Mouse (Mus musculus) liver, embryonic 13.5 days (tissue): ENCODE measurements at regions not wholly inside any gene's neighbourhood (a gene's known extent, or its start where the extent isn't known, plus 50 kb on each side); places are given as distances from the start of the nearest gene placed in this dataset.

Experiments used
- ATAC-seq: fragments of 200-750 bp; cut with Nextera tagmentation; 2 replicates; pipeline ENCODE4 v1.8.0; 2017; ENCODE audit warnings: low read depth, mild to moderate bottlenecking, moderate number of reproducible peaks, moderate library complexity
- DNase-seq: peaks from one replicate; pipeline ENCODE4 v3.0.0; 2022
- H3K27ac ChIP-seq: fragments of 300-500 bp; sonication (generic); 2 replicates; pipeline ENCODE4 v1.5.1; 2015; ENCODE audit warnings: moderate library complexity, mild to moderate bottlenecking, inconsistent platforms
- H3K27me3 ChIP-seq: fragments of 300-500 bp; sonication (generic); 2 replicates; pipeline ENCODE4 v1.6.1; 2015; ENCODE audit warnings: mild to moderate bottlenecking, inconsistent platforms
- H3K36me3 ChIP-seq: fragments of 300-500 bp; sonication (generic); 2 replicates; pipeline ENCODE4 v1.6.1; 2015; ENCODE audit warnings: mild to moderate bottlenecking, inconsistent platforms
- H3K4me1 ChIP-seq: fragments of 300-500 bp; sonication (generic); replicated peaks from 2 replicates; pipeline ENCODE4 v1.6.1; 2015; ENCODE audit warnings: inconsistent platforms
- H3K4me2 ChIP-seq: fragments of 300-500 bp; sonication (generic); 2 replicates; pipeline ENCODE4 v1.6.1; 2015; ENCODE audit warnings: inconsistent platforms, mild to moderate bottlenecking, moderate library complexity
- H3K4me3 ChIP-seq: fragments of 300-500 bp; sonication (generic); replicated peaks from 2 replicates; pipeline ENCODE4 v1.5.1; 2015; ENCODE audit warnings: mild to moderate bottlenecking, inconsistent platforms
- H3K9ac ChIP-seq: fragments of 300-500 bp; sonication (generic); 2 replicates; pipeline ENCODE4 v1.6.1; 2015; ENCODE audit warnings: mild to moderate bottlenecking, inconsistent platforms
- H3K9me3 ChIP-seq: fragments of 300-500 bp; sonication (generic); replicated peaks from 2 replicates; pipeline ENCODE4 v1.6.1; 2016; ENCODE audit warnings: inconsistent platforms
- WGBS: fragments of 180-500 bp; shearing (Covaris S2); methylation state at CpG from one replicate; pipeline ENCODE4 v1.1.7; 2015; ENCODE audit not compliant: insufficient replicate concordance; 5-methylcytosine and 5-hydroxymethylcytosine counted together

DNA sequence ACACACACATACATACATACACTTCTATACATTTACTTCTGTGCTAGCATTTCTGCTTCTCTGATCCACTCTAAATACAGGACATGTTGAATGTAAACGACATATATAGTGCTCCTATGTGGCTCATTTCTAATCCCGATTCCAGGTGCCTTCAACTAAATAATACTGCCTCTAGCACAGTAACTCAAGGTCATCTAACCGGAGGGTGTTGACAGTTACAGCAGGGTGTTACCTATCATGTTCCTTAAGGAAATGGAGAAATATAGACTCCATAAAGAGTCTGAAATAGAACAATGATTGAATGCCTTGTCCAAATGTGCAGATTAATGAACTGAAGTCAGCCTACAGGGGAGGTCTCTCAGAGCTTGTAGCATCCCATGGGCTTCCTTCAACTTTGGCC is 307.3 kb upstream of the Apob start:
- Histone ChIP-seq H3K4me1 (no peaks in the 10 kb centered on the region), H3K27me3 (no peaks in the 10 kb centered on the region), H3K9me3 (no peaks in the 10 kb centered on the region), H3K36me3 (no peaks in the 10 kb centered on the region), H3K27ac (no peak overlapping the region), H3K4me3 (no peak overlapping the region), H3K9ac (no peak overlapping the region), H3K4me2 (no peak overlapping the region)
- DNase-seq (no peak), ATAC-seq (no peak)
- WGBS, result 63% methylated on average over 3 of the region's 3 CpGs

DNA sequence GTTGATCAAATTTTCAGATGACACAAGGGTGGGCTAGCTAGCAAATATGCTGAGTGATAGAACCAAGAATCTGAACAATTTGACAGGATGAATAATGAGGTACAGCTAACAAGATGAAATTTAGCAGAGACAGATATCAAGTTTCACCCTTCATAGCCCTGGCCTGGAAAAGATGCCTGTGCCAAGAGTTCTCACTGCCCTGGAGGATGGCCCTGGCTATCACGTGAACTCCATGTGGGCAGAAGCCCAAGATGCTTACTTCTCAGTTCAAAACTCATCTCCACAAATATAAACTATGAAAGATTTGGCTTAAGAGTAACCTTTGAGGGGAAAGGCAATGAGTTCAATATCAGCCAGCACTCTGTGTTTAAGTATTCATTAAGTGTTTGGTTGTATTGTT is 306.9 kb upstream of the Apob start:
- H3K4me1 ChIP-seq, result no peaks in the 10 kb centered on the region
- no peak for ATAC-seq
- H3K4me3 ChIP-seq, result no peak overlapping the region
- no peak overlapping the region for H3K9ac ChIP-seq
- H3K36me3 ChIP-seq, result no peaks in the 10 kb centered on the region
- H3K27ac ChIP-seq, result no peak overlapping the region
- no peaks in the 10 kb centered on the region for H3K9me3 ChIP-seq
- DNase-seq, result no peak
- 21% methylated on average over 1 of the region's 1 CpGs for WGBS
- H3K4me2 ChIP-seq, result no peak overlapping the region
- H3K27me3 ChIP-seq, result no peaks in the 10 kb centered on the region

DNA sequence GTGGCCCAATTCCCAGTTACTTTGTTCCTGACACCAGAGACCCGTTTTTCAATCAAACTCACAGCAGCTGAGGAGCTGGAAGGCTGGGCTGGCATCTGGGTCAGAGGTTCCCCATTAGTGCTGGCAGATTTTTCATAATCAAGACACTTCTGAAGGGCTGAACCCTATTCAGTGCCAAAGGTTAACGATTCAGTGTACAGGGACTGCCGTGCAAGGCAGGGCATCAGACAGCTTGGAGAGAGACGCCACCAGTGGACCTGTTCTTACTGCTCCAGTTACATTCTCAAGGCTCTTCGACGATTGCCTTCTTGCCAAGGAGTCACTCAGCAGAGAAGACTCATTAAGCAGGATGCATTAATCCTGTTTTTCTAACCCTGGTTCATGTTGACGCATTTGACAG is 285.5 kb upstream of the Apob start:
- no peaks in the 10 kb centered on the region for H3K9me3 ChIP-seq
- whole genome bisulfite sequencing, result 57% methylated on average over 7 of the region's 7 CpGs
- no peak for DNase-seq

DNA sequence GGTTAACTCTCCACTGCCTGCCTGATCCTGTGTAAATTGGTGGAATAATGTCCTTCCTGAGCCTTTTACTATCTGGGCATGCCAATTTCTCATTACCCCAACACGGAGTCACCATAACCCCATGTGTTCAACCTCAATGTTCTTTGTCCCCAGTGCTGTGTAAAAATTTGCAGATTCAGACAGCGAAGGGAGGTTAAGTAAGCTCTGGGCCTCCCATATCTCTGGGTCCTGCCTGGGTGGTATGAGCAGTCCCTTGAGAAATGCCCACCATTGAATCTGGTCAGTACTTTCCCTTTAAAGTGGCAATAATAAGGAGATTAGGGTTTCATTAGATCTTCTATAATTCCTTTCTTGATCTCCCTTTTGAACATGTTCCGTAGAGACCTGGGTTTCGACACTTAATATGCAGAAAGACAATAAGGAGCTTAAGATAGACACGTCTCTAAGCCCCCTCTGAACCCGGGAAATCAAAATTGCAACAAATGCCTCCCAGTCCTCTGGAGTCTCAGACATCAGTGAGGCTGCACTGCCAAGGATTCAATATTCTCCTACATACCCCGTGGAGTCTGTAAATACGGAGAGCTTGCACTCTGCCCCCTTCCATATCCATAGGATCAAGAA is 279.0 kb upstream of the Apob start:
- 58% methylated on average over 8 of the region's 8 CpGs for WGBS
- no peak for DNase-seq
- H3K4me1 ChIP-seq, result no peaks in the 10 kb centered on the region
- no peak overlapping the region for H3K27ac ChIP-seq
- no peak for ATAC-seq
- H3K36me3 ChIP-seq, result no peaks in the 10 kb centered on the region
- H3K27me3 ChIP-seq, result no peaks in the 10 kb centered on the region
- no peak overlapping the region for H3K4me3 ChIP-seq
- no peaks in the 10 kb centered on the region for H3K9me3 ChIP-seq
- H3K9ac ChIP-seq, result no peak overlapping the region
- H3K4me2 ChIP-seq, result no peak overlapping the region

More for the DNA sequence above, 285.5 kb upstream of the Apob start:
- no peaks in the 10 kb centered on the region for H3K27me3 ChIP-seq
- no peak overlapping the region for H3K9ac ChIP-seq
- no peak overlapping the region for H3K4me2 ChIP-seq
- ATAC-seq, result no peak
- H3K4me1 ChIP-seq, result no peaks in the 10 kb centered on the region
- H3K36me3 ChIP-seq, result no peaks in the 10 kb centered on the region
- no peak overlapping the region for H3K27ac ChIP-seq
- H3K4me3 ChIP-seq, result no peak overlapping the region

DNA sequence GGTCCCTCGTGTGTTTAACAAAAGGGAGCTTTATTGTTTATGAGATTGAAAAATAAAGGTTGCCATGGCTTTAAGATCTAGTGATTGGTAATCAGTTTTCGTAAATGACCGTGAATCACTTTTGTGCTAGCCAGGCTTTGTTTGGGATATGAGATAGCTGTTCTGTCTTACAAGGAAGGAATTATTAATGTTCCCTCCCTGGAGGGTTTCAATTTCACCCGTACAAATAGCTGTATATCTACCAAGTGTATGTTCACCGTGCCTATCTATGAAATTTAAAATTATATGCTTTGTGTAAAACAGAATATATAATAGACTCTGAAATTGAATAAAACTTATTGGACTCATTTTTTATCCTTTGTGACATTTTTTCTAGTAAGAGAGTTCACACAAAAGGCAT is 268.3 kb upstream of the Apob start:
- no peaks in the 10 kb centered on the region for H3K27me3 ChIP-seq
- no peaks in the 10 kb centered on the region for H3K9me3 ChIP-seq
- no peak overlapping the region for H3K9ac ChIP-seq
- H3K4me2 ChIP-seq, result no peak overlapping the region
- DNase-seq (no peak), ATAC-seq (no peak)
- H3K27ac ChIP-seq, result no peak overlapping the region
- no peaks in the 10 kb centered on the region for H3K36me3 ChIP-seq
- no peak overlapping the region for H3K4me3 ChIP-seq
- 60% methylated on average over 5 of the region's 5 CpGs for WGBS
- H3K4me1 ChIP-seq, result no peaks in the 10 kb centered on the region

DNA sequence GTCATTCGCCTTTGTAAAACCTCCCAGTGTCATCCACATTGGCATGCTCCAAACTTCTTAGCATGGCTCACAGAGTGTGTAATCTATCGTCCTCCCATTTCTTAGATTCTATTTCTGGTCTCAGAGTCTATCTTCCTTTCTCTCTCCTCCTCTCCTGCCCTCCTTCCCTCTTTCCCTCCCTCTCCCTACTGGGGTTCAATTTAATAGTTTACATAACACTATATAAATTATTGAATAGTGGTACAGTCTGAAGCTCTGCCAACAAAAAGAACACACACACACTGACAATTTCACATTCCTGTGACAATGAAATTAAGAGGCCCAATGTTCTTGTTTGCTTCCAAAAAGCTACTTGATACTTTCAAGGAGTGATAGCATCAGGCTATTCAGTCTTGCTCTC is 267.6 kb upstream of the Apob start:
- ATAC-seq (no peak), DNase-seq (no peak)
- Histone ChIP-seq H3K36me3 (no peaks in the 10 kb centered on the region), H3K4me1 (no peaks in the 10 kb centered on the region), H3K9ac (no peak overlapping the region), H3K27me3 (no peaks in the 10 kb centered on the region), H3K27ac (no peak overlapping the region), H3K9me3 (no peaks in the 10 kb centered on the region), H3K4me2 (no peak overlapping the region), H3K4me3 (no peak overlapping the region)
- WGBS, result 42% methylated on average over 2 of the region's 2 CpGs

DNA sequence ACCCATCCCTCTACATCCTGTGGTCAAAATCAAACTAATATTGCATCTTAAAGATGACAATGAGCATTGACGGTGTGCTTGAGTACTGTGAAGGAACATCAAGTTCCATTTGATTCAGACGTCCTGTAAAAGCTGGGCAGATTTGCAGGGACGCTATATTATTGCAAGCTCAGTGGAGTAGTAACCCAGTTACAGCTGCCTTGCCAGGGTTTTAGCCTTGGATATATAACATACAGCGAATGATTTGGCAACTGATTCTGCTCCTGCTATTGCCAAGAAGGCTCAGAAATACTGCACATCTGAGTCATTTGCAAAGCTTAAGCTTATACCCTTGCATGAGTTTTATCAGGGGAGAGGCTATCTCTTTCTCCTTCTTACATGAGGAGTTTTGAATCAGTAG is 262.4 kb upstream of the Apob start:
- 64% methylated on average over 4 of the region's 4 CpGs for WGBS
- Histone ChIP-seq H3K4me1 (no peaks in the 10 kb centered on the region), H3K27ac (no peak overlapping the region), H3K27me3 (no peaks in the 10 kb centered on the region), H3K9me3 (no peaks in the 10 kb centered on the region), H3K9ac (no peak overlapping the region), H3K4me2 (no peak overlapping the region), H3K4me3 (no peak overlapping the region), H3K36me3 (no peaks in the 10 kb centered on the region)
- no peak for ATAC-seq
- no peak for DNase-seq

DNA sequence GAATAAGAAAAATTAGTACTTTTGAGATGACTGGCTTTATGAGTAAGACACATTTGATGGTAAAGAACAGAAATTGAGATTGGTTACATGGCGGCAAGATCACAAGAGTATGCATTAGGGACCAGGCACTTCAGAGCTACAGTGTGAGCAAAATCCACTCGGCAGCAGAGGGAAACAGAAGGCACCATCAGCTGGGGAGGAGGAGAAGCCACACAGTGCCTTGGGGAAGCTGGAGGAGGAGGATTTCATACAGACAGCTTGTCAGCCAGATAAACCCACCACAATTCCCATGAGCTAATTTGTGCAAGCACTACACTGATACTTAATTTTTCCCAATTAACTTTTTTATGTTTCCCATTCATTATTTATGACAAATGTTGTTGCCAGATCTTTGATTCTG is 258.9 kb upstream of the Apob start:
- 62% methylated on average over 2 of the region's 2 CpGs for WGBS
- Histone ChIP-seq H3K9me3 (no peaks in the 10 kb centered on the region), H3K4me3 (no peak overlapping the region), H3K4me2 (no peak overlapping the region), H3K27me3 (no peaks in the 10 kb centered on the region), H3K36me3 (no peaks in the 10 kb centered on the region), H3K27ac (no peak overlapping the region), H3K4me1 (no peaks in the 10 kb centered on the region), H3K9ac (no peak overlapping the region)
- no peak for DNase-seq
- ATAC-seq, result no peak

DNA sequence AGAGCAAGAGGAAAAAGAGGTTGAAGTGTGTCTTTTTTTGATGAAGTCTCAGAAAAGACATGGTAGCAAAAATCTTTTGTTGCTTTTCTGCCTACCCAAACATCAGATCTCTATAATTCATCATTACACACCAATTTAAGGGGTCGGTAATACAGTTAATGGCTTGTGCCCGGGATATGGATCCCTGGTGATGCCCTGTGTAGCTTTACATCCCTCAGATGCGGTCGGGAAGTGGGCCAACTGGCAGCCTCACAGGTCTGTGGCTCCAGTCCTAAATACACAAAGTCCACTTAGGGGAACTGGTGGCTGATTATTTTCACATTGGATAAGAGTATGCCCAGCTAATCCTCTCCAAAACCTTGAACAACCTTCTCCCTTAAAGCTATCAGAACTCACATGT is 258.4 kb upstream of the Apob start:
- H3K4me3 ChIP-seq, result no peak overlapping the region
- DNase-seq (no peak), ATAC-seq (no peak)

DNA sequence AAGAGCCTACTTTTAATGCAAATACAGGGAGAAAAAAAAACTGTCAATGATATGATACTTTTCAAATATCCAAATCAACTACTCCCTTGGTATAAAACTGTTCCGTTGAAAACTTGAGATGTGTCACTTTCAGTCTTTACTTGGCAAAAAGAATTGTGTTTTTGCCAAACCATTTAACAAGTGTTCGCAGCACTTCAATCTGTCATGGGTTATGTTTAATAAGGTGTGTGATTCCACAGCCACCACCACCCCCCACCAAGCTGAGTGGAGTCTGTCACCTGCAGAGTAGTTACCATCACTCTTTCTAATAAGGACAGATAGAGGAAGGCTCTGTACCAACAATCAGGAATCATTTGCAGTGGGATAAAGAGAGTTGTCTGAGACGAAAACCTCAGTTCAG is 252.5 kb upstream of the Apob start:
- 61% methylated on average over 3 of the region's 3 CpGs for WGBS
- H3K4me1 ChIP-seq, result no peaks in the 10 kb centered on the region
- ATAC-seq (no peak), DNase-seq (no peak)
- no peaks in the 10 kb centered on the region for H3K27me3 ChIP-seq
- no peaks in the 10 kb centered on the region for H3K36me3 ChIP-seq
- no peak overlapping the region for H3K9ac ChIP-seq
- no peak overlapping the region for H3K4me2 ChIP-seq
- H3K27ac ChIP-seq, result no peak overlapping the region
- H3K4me3 ChIP-seq, result no peak overlapping the region
- no peaks in the 10 kb centered on the region for H3K9me3 ChIP-seq

More for the DNA sequence above, 258.4 kb upstream of the Apob start:
- no peaks in the 10 kb centered on the region for H3K9me3 ChIP-seq
- H3K4me1 ChIP-seq, result no peaks in the 10 kb centered on the region
- WGBS, result 54% methylated on average over 4 of the region's 4 CpGs
- H3K27me3 ChIP-seq, result no peaks in the 10 kb centered on the region
- no peak overlapping the region for H3K27ac ChIP-seq
- H3K4me2 ChIP-seq, result no peak overlapping the region
- no peak overlapping the region for H3K9ac ChIP-seq
- H3K36me3 ChIP-seq, result no peaks in the 10 kb centered on the region

DNA sequence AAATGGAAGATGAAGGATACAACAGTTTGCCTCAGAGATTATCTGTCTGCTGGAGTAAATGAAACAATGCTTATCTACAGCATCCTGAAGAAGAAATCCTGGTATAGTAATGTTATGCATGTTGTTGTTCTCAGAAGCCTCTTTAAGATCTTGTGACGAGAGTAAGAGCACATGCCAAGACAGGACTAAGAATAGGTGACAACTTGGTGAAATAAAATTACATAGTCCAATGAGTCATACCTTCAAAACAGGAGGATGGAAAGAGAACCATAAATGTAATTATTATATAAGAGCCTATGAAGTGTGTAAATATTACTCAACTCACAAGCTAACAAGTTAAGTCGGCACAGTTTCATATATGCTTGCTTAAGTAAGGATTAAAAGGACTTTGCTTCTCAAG is 239.4 kb upstream of the Apob start:
- Histone ChIP-seq H3K4me2 (no peak overlapping the region), H3K27me3 (no peaks in the 10 kb centered on the region), H3K9me3 (no peaks in the 10 kb centered on the region), H3K27ac (no peak overlapping the region), H3K4me1 (no peaks in the 10 kb centered on the region), H3K36me3 (no peaks in the 10 kb centered on the region), H3K9ac (no peak overlapping the region), H3K4me3 (no peak overlapping the region)
- ATAC-seq (no peak), DNase-seq (no peak)
- 56% methylated on average over 2 of the region's 2 CpGs for WGBS

DNA sequence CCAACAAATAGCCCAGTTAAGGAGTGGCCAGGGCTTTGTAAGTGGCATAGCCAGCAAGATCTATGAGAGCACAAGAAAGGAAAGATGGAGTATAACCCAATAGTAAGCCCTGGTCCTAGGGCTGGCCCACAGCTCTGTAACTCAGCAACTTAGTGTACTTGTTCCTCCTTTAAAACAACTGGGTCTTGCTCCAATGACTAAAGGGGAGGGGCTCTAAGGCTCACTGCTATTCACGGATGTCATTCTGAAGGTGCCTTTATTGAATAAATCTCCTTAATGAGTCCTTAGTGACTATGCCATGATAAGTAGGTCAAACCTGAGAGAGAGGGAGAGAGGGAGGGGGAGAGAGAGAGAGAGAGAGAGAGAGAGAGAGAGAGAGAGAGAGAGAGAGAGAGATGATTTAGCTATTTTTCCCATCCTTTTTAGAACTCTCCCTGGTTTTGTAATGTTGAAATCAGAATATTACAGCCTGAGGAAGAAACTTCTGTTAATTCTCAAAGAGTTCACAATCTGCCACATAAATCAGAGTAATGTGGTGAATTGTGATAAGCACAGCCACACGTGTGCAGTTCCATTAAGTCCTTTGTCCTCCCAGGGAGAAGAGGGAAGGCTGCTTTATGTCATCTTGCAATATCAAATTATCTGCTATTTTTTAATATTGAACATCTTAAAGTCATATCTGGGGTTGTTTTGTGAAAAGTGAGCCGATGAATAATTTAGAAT is 238.7 kb upstream of the Apob start:
- WGBS, result 55% methylated on average over 3 of the region's 3 CpGs
- ATAC-seq (no peak), DNase-seq (no peak)
- Histone ChIP-seq H3K4me3 (no peak overlapping the region), H3K4me1 (no peaks in the 10 kb centered on the region), H3K36me3 (no peaks in the 10 kb centered on the region), H3K27me3 (no peaks in the 10 kb centered on the region), H3K9me3 (no peaks in the 10 kb centered on the region), H3K9ac (no peak overlapping the region), H3K4me2 (no peak overlapping the region), H3K27ac (no peak overlapping the region)
